Mouse (Mus musculus) heart, postnatal 0 days (tissue): Measurements from ENCODE around the gene Slc2a2. TPM values are rescaled to one million over a fixed set of nuclear protein-coding genes. Genes with fewer than 3 reads are reported as not detected.

ENCODE experiments used
- ATAC-seq: fragments of 200-750 bp; cut with Nextera tagmentation; 2 replicates; pipeline ENCODE4 v1.8.0; 2017; ENCODE audit warnings: low read depth, moderate number of reproducible peaks, moderate library complexity; ENCODE audit not compliant: insufficient read depth
- DNase-seq: peaks from one replicate; pipeline ENCODE4 v3.0.0-alpha.2; 2016; ENCODE audit warnings: low spot score
- H3K27ac ChIP-seq: fragments of 300-500 bp; sonication (generic); 2 replicates; pipeline ENCODE4 v1.5.1; 2014; ENCODE audit warnings: low read depth, mild to moderate bottlenecking
- H3K27me3 ChIP-seq: fragments of 300-500 bp; sonication (generic); 2 replicates; pipeline ENCODE4 v1.6.1; 2014; ENCODE audit warnings: low read length, mixed read lengths; ENCODE audit not compliant: control insufficient read depth, insufficient read depth
- H3K36me3 ChIP-seq: fragments of 300-500 bp; sonication (generic); replicated peaks from 2 replicates; pipeline ENCODE4 v1.6.1; 2014; ENCODE audit warnings: low read length, mixed read lengths; ENCODE audit not compliant: control insufficient read depth, insufficient read depth
- H3K4me1 ChIP-seq: fragments of 300-500 bp; sonication (generic); 2 replicates; pipeline ENCODE4 v1.6.1; 2014; ENCODE audit warnings: antibody characterized with exemption; ENCODE audit not compliant: control insufficient read depth, insufficient read depth
- H3K4me2 ChIP-seq: fragments of 300-500 bp; sonication (generic); 2 replicates; pipeline ENCODE4 v1.6.1; 2014; ENCODE audit warnings: low read depth, mild to moderate bottlenecking, low read length, moderate library complexity
- H3K4me3 ChIP-seq: fragments of 300-500 bp; sonication (generic); 2 replicates; pipeline ENCODE4 v1.5.1; 2014; ENCODE audit warnings: low read depth, low read length
- H3K9ac ChIP-seq: fragments of 300-500 bp; sonication (generic); replicated peaks from 2 replicates; pipeline ENCODE4 v1.6.1; 2014; ENCODE audit warnings: low read depth, low read length, mixed read lengths
- H3K9me3 ChIP-seq: fragments of 300-500 bp; sonication (generic); replicated peaks from 2 replicates; pipeline ENCODE4 v1.6.1; 2016; ENCODE audit warnings: low read length; ENCODE audit not compliant: control insufficient read depth
- CTCF ChIP-seq: IDR thresholded peaks from 2 replicates; pipeline ENCODE4 v1.5.1; 2016; ENCODE audit warnings: antibody characterized with exemption, control low read depth, low read depth
- EP300 ChIP-seq: IDR thresholded peaks from 2 replicates; pipeline ENCODE4 v1.6.1; 2016; ENCODE audit warnings: antibody characterized with exemption, low read depth
- WGBS: fragments of 180-500 bp; shearing (Covaris S2); extraction: QIAGEN DNeasy Blood & Tissue Kit; methylation state at CpG from one replicate; pipeline ENCODE4 v1.1.7; 2014; 5-methylcytosine and 5-hydroxymethylcytosine counted together
- polyA plus RNA-seq: library from polyadenylated mRNA; unstranded; fragments of >200 nt; fragmentation: Nextera tagmentation; extraction: Ambion mirVana; gene quantifications from 2 replicates; pipeline ENCODE4 v1.2.1, GENCODE M21; 2015
- total RNA-seq: library from RNA; depleted of rRNA; stranded (reverse); fragments of >200 nt; gene quantifications from 2 replicates; pipeline ENCODE4 v1.2.3, GENCODE M21; 2014; ENCODE audit warnings: low replicate concordance; rRNA removed

Gene Slc2a2
- total and polyA plus RNA-seq, 2 experiments from 2014 or later, result 0.20 to 2.4 TPM

DNA sequence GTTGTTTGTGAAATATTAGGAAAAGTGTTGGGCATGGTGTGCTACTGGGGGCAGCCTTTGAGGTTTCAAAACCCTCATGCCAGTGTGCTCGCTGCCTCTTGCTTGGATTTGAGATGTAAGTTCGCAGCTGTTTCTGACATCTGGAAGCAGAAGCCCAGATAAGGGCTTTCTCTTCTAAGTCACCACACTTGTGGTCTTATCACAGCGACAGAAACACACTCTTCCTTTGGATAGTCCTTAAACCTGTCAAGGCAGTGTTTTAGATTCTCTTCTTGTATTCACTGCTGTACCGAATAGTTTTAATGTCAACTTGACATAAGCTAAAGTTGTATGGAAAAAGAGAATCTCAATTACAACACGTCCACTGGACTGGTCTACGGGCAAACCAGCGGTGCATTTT lies 77.7 kb downstream of the Slc2a2 start:
- no peaks in the 10 kb centered on the region for H3K27me3 ChIP-seq
- WGBS, result 53% methylated on average over 7 of the region's 7 CpGs
- TF ChIP-seq CTCF, result no peak
- TF ChIP-seq EP300, result no peak
- H3K4me3 ChIP-seq, result no peak overlapping the region
- no peaks in the 10 kb centered on the region for H3K36me3 ChIP-seq
- H3K9ac ChIP-seq, result no peak overlapping the region
- H3K4me2 ChIP-seq, result no peak overlapping the region
- H3K4me1 ChIP-seq, result no peaks in the 10 kb centered on the region
- H3K9me3 ChIP-seq, result no peaks in the 10 kb centered on the region
- no peak for DNase-seq
- no peak for ATAC-seq
- H3K27ac ChIP-seq, result no peak overlapping the region

DNA sequence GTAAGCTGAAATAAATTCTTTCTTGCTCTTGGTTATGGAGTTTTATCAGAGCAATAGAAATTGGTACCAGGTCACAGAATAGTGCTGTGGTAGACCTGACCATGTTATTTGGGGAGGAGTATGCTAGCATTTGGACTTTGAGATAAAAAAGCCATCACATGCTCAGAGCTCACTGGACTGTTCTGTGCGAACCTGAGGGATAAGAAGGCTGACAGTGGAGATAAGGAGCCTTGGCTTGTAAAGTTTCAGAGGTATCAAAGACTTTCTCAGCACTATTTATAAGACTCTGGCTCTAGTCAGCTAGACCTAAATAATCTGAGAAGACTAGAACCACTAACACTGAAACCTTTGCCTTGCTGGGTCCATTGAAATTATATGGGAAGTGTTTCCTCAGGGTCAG lies 78.3 kb downstream of the Slc2a2 start:
- Histone ChIP-seq H3K9ac (no peak overlapping the region), H3K27me3 (no peaks in the 10 kb centered on the region), H3K9me3 (no peaks in the 10 kb centered on the region), H3K27ac (no peak overlapping the region), H3K4me3 (no peak overlapping the region), H3K4me1 (0 out of 2 replicates have a peak, but pooled peaks cover 3% of the 10 kb centered on the region), H3K36me3 (no peaks in the 10 kb centered on the region), H3K4me2 (no peak overlapping the region)
- no peak for DNase-seq
- WGBS, result 46% methylated on average over 1 of the region's 1 CpGs
- no peak for ATAC-seq
- TF ChIP-seq CTCF, result no peak
- TF ChIP-seq EP300, result no peak

GRCm38 (mm10) chr3:28776491-28776890 lies 78.8 kb downstream of the Slc2a2 start:
- Histone ChIP-seq H3K4me3 (no peak overlapping the region), H3K36me3 (no peaks in the 10 kb centered on the region), H3K27ac (no peak overlapping the region), H3K4me1 (0 out of 2 replicates have a peak, but pooled peaks cover 3% of the 10 kb centered on the region), H3K27me3 (no peaks in the 10 kb centered on the region), H3K4me2 (no peak overlapping the region), H3K9ac (no peak overlapping the region), H3K9me3 (no peaks in the 10 kb centered on the region)
- DNase-seq (no peak), ATAC-seq (no peak)
- WGBS, result 53% methylated on average over 1 of the region's 1 CpGs
- TF ChIP-seq CTCF (no peak), EP300 (no peak)

- TF ChIP-seq EP300 (no peak), CTCF (no peak)
- H3K27me3 ChIP-seq, result no peaks in the 10 kb centered on the region
- WGBS, result 76% methylated on average over 9 of the region's 9 CpGs
- DNase-seq, result no peak
- H3K9me3 ChIP-seq, result no peaks in the 10 kb centered on the region
- no peak overlapping the region for H3K4me3 ChIP-seq
- H3K4me2 ChIP-seq, result peak overlapping the region; percentile 99
- ATAC-seq, result no peak
- H3K4me1 ChIP-seq, result peaks cover 10% of the 10 kb centered on the region; the same call in 1 of the 2 replicates
- H3K36me3 ChIP-seq, result no peaks in the 10 kb centered on the region
- no peak overlapping the region for H3K27ac ChIP-seq
- no peak overlapping the region for H3K9ac ChIP-seq
These were observed 82.8 kb downstream of the Slc2a2 start for GRCm38 (mm10) chr3:28780511-28780910.

Other genes with a start within 250 kb of the Slc2a2 start
- gene Eif5a2, start 83.4 kb downstream of the Slc2a2 start, total RNA-seq, result 5.2 and 10.5 TPM in 2 replicates
- 4.4 and 5.9 TPM in 2 replicates for gene Eif5a2, start 83.4 kb downstream of the Slc2a2 start, polyA plus RNA-seq
- gene Rpl22l1, start 107.5 kb downstream of the Slc2a2 start, total RNA-seq, result 106 and 109 TPM in 2 replicates
- gene Rpl22l1, start 107.5 kb downstream of the Slc2a2 start, polyA plus RNA-seq, result 186 and 201 TPM in 2 replicates
- gene Gm1527, start 194.7 kb downstream of the Slc2a2 start, total RNA-seq, result not detected in 2 replicates
- gene Gm1527, start 194.7 kb downstream of the Slc2a2 start, polyA plus RNA-seq, result not detected in 2 replicates